Mouse (Mus musculus) kidney, adult 2 months (tissue): ENCODE data around the gene Minos1.

ENCODE experiments used
- CTCF ChIP-seq: fragments of 200-500 bp; conservative IDR thresholded peaks from 2 replicates; pipeline ENCODE4 v1.5.1; 2011; ENCODE audit warnings: low read depth, mild to moderate bottlenecking, control low read depth, low read length, moderate library complexity, mixed read lengths; ENCODE audit not compliant: insufficient read depth, insufficient read length
- POLR2A ChIP-seq: fragments of 200-500 bp; IDR thresholded peaks from one replicate; pipeline ENCODE4 v1.6.1; 2011; ENCODE audit warnings: low read depth, low read length, control low read depth

GRCm38 (mm10) chr4:139158350-139158749, 27.4 kb upstream of the Minos1 start:
- TF ChIP-seq POLR2A = no peak
- no peak for TF ChIP-seq CTCF
